Mouse (Mus musculus) splenic B cell, adult 2 months (primary cell): ENCODE measurements around the gene Gm4707.

Experiments
- DNase-seq: peaks from one replicate; pipeline ENCODE4 v3.0.0-alpha.2; 2011; ENCODE audit warnings: low read depth, low spot score
- H3K27me3 ChIP-seq: 2 replicates; pipeline ENCODE4 v1.6.1; 2012; ENCODE audit warnings: mild to moderate bottlenecking, low read length, moderate library complexity, mixed read lengths; ENCODE audit not compliant: control insufficient read depth, poor library complexity, insufficient read depth, severe bottlenecking
- H3K36me3 ChIP-seq: 2 replicates; pipeline ENCODE4 v1.6.1; 2012; ENCODE audit warnings: mild to moderate bottlenecking, low read length, moderate library complexity, mixed read lengths; ENCODE audit not compliant: control insufficient read depth, poor library complexity, insufficient read depth, severe bottlenecking

Gene Gm4707

DNA sequence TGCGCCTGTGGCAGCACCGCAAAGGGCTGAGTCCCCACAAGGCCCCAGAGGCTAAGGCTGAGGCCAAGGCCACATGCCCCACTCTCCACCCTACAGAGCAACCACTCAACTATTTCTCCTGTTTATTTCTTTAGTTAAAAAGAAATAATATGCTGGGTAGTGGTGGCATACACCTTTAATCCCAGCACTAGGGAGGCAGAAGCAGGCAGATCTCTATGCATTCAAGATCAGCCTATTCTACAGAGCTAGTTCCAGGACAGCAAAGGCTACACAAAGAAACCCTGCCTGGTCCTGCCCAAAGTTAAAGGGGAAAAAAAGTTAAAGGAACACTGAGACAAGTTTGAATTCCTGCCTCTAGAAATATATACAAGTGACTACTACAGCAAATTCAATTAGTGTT is at the start of gene Gm4707:
Gm4707 (minus strand) TSS at position 101 of the 400 bp plus-strand sequence.
- no peaks in the 10 kb centered on the region for H3K27me3 ChIP-seq
- no peak for DNase-seq
- peaks cover 15% of the 10 kb centered on the region for H3K36me3 ChIP-seq

DNA sequence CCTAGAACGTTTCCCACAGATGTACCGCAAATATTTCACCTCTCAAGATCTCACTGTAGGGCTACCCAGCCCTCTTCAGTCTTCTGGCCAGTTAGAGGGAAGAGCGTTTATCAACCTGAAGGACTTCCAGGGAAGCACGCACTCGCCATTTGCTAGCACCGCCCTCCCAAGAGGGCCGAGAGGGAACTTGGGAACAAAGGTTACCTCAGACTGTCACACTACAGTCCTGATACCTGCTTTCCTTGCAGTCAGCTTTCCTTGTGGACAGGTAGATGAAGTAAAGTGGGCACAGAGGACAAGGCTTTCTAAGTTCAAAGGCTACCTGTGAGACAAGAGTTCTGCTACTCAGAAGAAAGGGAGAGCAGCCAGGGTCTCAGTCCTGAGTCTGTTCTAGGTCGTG is 47.1 kb upstream of the Gm4707 start:
- Histone ChIP-seq H3K27me3 (no peaks in the 10 kb centered on the region), H3K36me3 (peaks cover 4% of the 10 kb centered on the region; the same call in 1 of the 2 replicates)
- no peak for DNase-seq

DNA sequence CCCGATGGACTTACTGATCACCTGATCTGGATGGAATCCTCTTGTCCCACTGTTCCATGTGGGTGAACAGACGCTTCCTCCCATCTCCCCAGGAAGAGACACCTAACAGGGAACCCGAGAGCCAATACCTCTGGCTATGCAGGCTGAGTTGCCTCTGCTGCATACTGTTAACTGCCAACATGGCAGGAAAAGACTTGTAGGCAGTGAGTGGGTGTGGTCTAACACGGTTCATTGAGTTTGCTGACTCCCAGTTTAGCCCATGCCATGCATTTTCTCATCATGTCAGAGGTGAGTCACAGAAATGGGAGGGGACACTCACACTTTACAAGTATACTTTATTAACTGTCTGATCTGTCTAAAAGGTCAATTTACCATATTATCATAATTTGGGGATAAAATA is 36.1 kb upstream of the Gm4707 start:
- H3K27me3 ChIP-seq = no peaks in the 10 kb centered on the region
- H3K36me3 ChIP-seq = 0 out of 2 replicates have a peak, but pooled peaks cover under 1% of the 10 kb centered on the region
- DNase-seq = peak; percentile 46

DNA sequence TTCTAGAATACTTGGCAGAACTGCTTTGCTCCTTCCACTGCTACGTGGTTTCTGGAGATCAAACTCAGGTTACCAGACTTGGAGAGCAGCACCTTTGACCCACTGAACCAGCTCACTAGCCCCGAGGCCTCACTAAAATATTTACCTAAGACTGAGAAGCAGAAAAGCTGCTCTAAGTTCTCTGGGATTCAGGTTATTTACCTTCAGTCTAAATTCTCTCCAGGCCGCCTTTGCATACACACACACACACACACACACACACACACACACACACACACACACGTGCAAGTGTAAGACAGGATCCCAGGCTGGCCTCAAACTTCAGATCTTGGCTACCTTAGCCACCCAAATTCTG is 31.6 kb upstream of the Gm4707 start:
- Histone ChIP-seq H3K36me3 (no peaks in the 10 kb centered on the region; the same call in 1 of the 2 replicates), H3K27me3 (no peaks in the 10 kb centered on the region)
- DNase-seq = no peak

DNA sequence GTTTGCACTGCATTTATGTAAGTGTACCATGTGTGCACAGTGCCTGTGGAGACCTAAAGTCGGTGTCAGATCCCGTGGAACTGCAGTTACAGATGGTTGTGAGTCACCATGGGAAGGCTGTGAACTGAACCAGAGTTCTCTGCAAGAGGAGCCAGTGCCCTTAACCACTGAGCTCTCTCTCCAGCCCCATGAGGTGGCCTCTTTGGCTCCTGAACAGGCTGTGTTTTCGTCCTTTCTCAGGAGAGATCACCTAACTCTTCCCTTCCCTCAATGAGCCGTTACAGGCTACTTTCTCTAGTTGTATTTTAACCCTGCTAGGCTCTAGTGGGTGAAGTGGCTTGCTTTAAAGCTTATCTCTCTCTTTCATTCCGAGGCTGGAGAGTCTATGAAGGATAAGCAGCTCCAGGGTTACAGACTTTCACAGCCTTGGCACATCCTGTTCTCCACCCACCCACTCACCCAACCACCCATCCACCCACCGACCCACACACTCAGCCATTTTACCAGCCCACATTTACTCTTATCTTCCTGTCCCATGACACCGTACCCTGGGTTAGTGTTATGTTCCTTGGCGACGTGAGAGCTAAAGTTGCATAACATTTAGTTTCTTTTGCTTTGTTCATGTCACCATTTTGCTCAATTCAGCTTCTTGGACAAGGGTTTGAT is 31.1 kb upstream of the Gm4707 start:
- no peak for DNase-seq
- Histone ChIP-seq H3K27me3 (no peaks in the 10 kb centered on the region), H3K36me3 (no peaks in the 10 kb centered on the region; the same call in 1 of the 2 replicates)

DNA sequence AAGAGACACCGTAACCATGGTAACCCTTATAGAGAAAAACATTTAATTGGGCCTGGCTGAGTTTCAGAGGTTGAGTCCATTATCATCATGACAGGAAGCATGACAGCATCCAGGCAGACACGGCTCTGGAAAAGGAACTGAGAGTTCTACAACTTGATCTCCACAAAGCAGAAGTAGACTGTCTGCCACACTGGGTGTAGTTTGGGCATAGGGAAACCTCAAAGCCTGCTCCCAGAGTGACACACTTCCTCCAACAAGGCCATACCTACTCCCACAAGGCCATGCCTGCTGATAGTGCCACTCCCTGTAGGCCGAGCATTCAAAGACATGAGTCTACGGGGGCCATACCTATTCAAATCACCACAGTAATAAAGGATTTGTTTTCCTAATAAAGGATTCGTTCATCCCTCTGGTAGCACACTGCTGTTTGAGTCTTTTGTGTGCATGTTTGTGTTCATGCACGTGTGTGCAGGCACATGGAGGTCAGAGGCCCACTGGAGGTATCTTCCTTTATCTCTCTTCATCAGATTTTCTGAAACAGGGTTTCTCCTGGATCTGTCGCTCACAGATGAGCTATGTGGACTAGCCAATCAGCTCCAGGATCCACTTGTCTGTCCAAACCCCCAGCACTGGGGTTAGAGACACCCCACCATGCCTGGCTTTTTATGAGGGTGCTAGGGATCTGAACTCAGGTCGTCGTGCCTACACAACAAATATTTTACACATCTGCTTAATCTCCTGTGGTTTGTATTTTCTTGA is 30.2 kb upstream of the Gm4707 start:
- H3K27me3 ChIP-seq = no peaks in the 10 kb centered on the region
- DNase-seq = peak; percentile 81

DNA sequence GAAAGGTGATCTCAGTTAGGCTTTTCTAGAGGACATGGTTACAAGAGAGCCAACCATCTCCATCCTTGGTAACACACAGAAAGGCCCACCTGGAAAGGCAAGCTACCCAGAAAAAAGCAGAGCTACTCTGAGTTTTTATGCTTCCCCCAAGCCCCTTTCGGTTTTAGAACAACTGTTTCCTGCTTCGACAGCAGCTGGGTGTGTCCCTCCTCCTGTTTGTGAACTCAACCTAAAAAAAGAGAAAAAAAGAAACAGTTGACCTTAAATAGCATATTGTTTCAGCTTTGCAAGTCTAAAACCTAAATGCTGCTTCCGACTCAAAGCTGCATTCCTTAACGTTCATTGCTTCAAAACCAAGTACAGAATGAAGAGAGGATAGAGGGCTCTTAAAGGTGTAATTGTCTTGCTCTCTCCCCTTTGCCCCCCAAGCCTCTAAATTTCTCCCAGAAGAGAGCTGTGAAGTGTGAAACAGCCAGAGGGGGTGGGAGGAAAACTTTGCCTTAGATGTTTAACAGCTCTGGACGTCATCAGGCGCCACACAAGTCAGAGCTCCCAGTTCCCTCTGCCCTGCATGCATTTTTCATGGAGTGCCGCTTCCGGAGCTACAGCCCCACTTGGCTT is 26.6 kb upstream of the Gm4707 start:
- DNase-seq = peak; percentile 76
- Histone ChIP-seq H3K27me3 (no peaks in the 10 kb centered on the region), H3K36me3 (no peaks in the 10 kb centered on the region; the same call in 1 of the 2 replicates)

More for the DNA sequence above, 30.2 kb upstream of the Gm4707 start:
- H3K36me3 ChIP-seq = no peaks in the 10 kb centered on the region; the same call in 1 of the 2 replicates

DNA sequence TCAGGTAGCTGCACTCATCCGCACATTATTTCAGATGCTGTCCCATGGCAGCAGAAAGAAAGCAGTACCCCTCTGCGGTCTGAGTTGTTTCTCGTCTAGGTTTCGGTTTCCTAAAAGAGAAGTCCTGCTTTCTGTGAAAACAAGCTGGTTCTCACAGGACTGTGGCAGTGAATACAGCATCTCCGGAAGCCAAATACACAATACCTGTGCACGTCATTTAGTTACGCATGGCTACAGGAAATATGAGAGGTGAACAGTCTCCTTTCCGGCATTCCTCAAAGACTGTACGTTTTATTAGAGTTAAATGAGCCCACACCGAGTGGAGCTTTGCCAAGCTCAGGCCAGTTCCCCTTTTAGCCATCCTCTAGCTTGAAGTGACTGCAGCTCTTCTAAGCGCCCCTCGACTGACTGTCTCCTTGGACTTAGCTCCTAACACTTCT is 26.1 kb upstream of the Gm4707 start:
- H3K36me3 ChIP-seq = no peaks in the 10 kb centered on the region; the same call in 1 of the 2 replicates
- no peaks in the 10 kb centered on the region for H3K27me3 ChIP-seq
- DNase-seq = peak; percentile 77

DNA sequence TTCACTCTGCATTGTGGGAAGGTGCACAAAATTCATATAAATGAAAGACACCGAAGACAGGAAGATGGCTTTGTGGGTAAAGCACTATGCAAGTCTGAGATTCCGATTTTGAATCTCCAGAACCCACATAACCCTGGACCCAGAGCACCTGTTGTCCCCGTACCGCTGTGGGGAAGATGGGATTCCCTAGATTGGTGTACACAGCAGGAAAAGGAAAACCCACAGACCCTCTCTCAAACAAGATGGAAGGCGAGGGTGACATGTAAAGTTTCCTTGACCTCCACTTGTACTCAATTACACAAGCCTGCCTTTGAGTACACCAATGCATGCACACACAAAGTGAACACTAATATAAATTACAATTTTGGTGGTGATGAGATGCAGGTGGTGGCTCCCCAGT is 25.0 kb upstream of the Gm4707 start:
- DNase-seq = no peak
- no peaks in the 10 kb centered on the region; the same call in 1 of the 2 replicates for H3K36me3 ChIP-seq
- no peaks in the 10 kb centered on the region for H3K27me3 ChIP-seq

DNA sequence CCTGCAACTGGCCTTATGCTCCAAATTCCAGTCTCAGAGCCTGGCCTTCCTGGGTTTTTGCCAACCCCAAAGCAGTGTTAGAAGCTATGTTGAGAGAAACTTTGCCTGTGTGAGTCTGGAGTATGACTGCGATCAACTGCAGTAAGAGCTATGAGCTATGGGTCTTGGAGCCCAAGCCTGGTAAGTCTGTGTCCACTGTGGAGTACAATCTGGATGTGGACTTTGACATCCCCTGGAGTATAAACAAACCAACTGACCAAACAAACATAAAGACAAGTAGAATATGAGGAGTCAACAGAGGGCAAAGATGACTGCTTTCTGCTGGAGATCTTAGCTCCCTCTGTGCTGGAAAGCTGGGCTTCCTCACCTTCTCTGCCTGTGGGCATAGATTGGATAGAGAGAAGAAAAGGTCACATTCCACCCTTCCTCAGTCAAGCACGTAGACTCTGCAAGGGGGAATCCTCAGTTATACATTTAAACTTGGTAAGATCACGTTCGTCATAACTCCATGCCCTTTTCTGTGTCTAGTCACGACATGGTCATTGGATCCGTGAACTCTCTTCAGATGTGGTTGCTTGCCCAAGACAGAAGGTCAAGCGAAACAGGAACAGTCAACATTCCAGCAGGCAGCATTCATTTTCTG is 23.8 kb upstream of the Gm4707 start:
- Histone ChIP-seq H3K36me3 (no peaks in the 10 kb centered on the region), H3K27me3 (no peaks in the 10 kb centered on the region)
- no peak for DNase-seq

DNA sequence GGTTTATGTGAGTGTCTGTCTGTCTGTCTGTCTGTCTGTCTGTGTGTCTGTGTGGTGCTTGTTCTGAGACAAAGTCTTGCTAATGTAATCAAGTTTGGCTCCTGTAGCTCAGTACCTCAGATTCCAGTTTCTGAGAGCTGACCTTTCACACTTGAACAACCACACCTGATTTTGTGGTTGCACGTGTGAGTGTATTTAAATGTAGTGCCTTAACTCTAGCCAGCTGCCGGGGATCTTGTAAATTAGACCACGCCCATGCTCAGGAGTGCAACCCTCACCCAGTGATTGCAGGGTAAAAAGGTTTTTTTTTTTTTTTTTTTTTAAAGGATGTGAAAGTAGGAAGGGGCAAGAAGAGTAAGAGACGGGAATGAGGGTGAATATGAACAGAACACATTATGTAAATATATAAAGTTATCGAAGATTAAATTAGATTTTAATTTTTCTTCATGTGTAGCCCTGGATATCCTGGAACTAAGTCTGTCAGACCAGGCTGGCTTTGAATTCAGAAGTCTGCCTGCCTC is 19.7 kb upstream of the Gm4707 start:
- H3K36me3 ChIP-seq = no peaks in the 10 kb centered on the region
- DNase-seq = peak; percentile 87
- no peaks in the 10 kb centered on the region for H3K27me3 ChIP-seq

DNA sequence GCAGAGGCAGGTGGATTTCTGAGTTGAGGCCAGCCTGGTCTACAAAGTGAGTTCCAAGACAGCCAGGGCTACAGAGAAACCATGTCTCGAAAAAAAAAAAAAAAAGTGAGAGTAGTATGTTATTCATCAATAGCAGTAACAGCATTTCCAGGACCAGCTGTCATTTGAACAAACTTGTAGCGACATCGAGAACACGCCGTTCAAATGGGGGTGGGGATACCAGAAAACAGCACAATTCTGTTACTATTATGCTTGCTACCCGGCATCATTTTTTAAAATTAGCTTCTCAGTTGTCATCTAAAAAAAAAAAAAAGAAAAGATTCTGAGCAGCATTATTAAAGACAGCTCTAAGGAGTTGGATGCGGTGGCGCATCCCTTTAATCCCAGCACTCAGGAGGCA is 17.8 kb upstream of the Gm4707 start:
- Histone ChIP-seq H3K36me3 (no peaks in the 10 kb centered on the region), H3K27me3 (no peaks in the 10 kb centered on the region)
- no peak for DNase-seq

DNA sequence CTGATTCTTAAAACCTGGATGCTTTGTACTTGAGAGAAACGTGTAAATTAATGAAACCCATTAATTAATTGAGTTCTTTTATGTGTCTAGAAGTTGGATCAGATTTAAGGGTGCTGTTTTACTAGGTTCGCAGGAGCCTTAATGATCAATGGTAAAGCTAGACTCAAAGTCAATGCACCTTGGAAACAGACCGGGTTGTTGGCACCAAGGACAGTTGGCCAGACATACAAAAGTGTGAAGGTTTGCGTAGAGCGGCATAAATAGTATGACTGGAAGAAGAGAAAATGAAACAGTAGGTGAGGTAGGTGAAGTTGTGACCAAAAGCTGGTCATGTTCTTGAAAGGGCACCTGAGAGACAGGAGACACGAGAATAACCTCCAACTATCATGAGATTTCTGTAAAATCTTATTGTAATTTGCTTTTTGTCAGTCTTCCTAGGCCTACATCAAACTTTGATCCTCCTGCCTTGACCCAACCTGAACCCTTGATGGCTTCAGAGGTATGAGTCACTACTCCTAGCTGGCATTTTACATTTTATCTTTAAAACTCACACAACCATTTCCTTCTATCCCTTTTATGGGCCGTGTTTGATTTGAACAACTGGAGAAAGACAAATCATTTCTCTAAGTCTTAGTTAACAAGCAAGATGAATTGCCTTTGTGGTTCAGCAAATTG is 16.8 kb upstream of the Gm4707 start:
- DNase-seq = no peak
- H3K27me3 ChIP-seq = no peaks in the 10 kb centered on the region
- no peaks in the 10 kb centered on the region for H3K36me3 ChIP-seq

DNA sequence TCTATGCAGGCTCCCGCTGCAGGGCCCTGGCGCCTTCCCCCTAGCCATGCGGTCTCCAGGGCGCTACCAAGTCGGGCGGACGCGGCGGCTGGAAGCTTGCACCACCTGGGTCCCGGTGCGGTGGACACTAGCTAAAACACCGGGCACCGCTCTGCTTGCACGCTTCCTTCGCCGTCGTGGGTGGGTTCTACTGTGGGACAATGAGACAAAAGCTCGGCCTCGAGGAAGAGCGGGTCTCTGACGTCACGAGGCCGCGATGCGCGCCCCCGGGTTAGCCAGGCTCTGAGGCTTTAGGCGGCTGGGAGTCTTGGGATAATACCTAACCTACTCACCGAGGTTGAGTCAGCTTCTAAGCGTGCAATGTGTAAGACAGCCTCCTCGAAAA is 16.0 kb upstream of the Gm4707 start:
- no peak for DNase-seq
- H3K36me3 ChIP-seq = no peaks in the 10 kb centered on the region
- no peaks in the 10 kb centered on the region for H3K27me3 ChIP-seq
